Mouse (Mus musculus) testis, adult 2 months (tissue): ENCODE measurements around the gene Speer4d.
"Not testable (repeated sequence)": the region's sequence is repeated elsewhere in the genome, so short reads cannot be mapped to it uniquely, and the experiment has no call there.

Source experiments
- CTCF ChIP-seq: fragments of 200-500 bp; IDR thresholded peaks from 2 replicates; pipeline ENCODE4 v1.5.1; 2012; ENCODE audit warnings: low read depth, mild to moderate bottlenecking, inconsistent platforms, low read length, moderate library complexity; ENCODE audit not compliant: control insufficient read depth, insufficient read depth, insufficient replicate concordance
- POLR2A ChIP-seq: fragments of 200-500 bp; IDR thresholded peaks from 2 replicates; pipeline ENCODE4 v1.6.1; 2012; ENCODE audit warnings: low read depth, mild to moderate bottlenecking, inconsistent platforms, low read length, moderate library complexity; ENCODE audit not compliant: control insufficient read depth

- not testable (repeated sequence) for TF ChIP-seq CTCF, POLR2A
Measured at GRCm38 (mm10) chr5:15616195-15616594, 2.7 kb upstream of the Speer4d start.
